8 mouse cellular contexts compared by ENCODE assay signal in genomic region chr8:121951656-121952009, GRCm38 (mm10). TPM values are rescaled to one million over a fixed set of nuclear protein-coding genes. Genes with fewer than 3 reads are reported as not detected.
DNase-seq lines count a peak whose midpoint lies in the region; ATAC-seq and TF ChIP-seq lines count a peak whose summit lies in the region.

No protein-coding gene starts in this region.

- H3K4me3 ChIP-seq in ES-Bruce4 (ENCODE audit: low read depth, low read length): peak overlapping the region; percentile 91
- peak overlapping the region; percentile 87 for H3K4me3 ChIP-seq in forebrain, embryonic 15.5 days
- H3K4me3 ChIP-seq in liver, embryonic 15.5 days (replicated peaks): peak overlapping the region; percentile 93

- TF ChIP-seq POLR2A in ES-Bruce4 (IDR thresholded peaks at IDR 0.05; ENCODE audit: insufficient read depth, low read length): no peak

- peaks cover 9% of the 10 kb centered on the region for H3K4me1 ChIP-seq in ES-Bruce4 (ENCODE audit: control insufficient read depth, insufficient read depth, low read length)
- H3K4me1 ChIP-seq in forebrain, embryonic 15.5 days: peaks cover 51% of the 10 kb centered on the region
- H3K4me1 ChIP-seq in liver, embryonic 15.5 days (replicated peaks): peaks cover 86% of the 10 kb centered on the region

- ATAC-seq in forebrain, embryonic 15.5 days (replicated peaks): no peak
- no peak for ATAC-seq in liver, embryonic 15.5 days (ENCODE audit: insufficient read depth)
- ATAC-seq in erythroid progenitor cell, adult 5-6 weeks (replicated peaks; ENCODE audit: low FRiP score, poor library complexity, severe bottlenecking): no peak

- TF ChIP-seq CTCF in ES-Bruce4 (IDR thresholded peaks at IDR 0.05; ENCODE audit: low read depth, low read length): no peak

- WGBS in forebrain, embryonic 15.5 days: 30% methylated on average over 7 of the region's 7 CpGs
- 5% methylated on average over 7 of the region's 7 CpGs for WGBS in liver, embryonic 15.5 days (ENCODE audit: insufficient replicate concordance)

- peak; percentile 92 for DNase-seq in heart, adult 11 months
- DNase-seq in heart, adult 18-20 months: no peak
- no peak for DNase-seq in right cerebral cortex, postnatal 36 days (ENCODE audit: low spot score in 2 of 2)
- DNase-seq in c-Kit-positive CD71-positive TER-119-positive erythroid progenitor cells, embryonic 14.5 days (ENCODE audit: low spot score): no peak

- peaks cover 25% of the 10 kb centered on the region for H3K36me3 ChIP-seq in ES-Bruce4 (ENCODE audit: control insufficient read depth, insufficient read depth, low read length, poor library complexity, severe bottlenecking)
- peaks cover 17% of the 10 kb centered on the region for H3K36me3 ChIP-seq in forebrain, embryonic 15.5 days
- H3K36me3 ChIP-seq in liver, embryonic 15.5 days (replicated peaks): peaks cover 33% of the 10 kb centered on the region

- H3K9me3 ChIP-seq in ES-Bruce4 (replicated peaks; ENCODE audit: control insufficient read depth, insufficient read depth, low read length, poor library complexity, severe bottlenecking): no peaks in the 10 kb centered on the region
- H3K9me3 ChIP-seq in forebrain, embryonic 15.5 days: no peaks in the 10 kb centered on the region
- no peaks in the 10 kb centered on the region for H3K9me3 ChIP-seq in liver, embryonic 15.5 days (replicated peaks)

- H3K27ac ChIP-seq in ES-Bruce4 (ENCODE audit: insufficient read depth, low read length): no peak overlapping the region
- H3K27ac ChIP-seq in forebrain, embryonic 15.5 days (replicated peaks): peak overlapping the region; percentile 96
- H3K27ac ChIP-seq in liver, embryonic 15.5 days (replicated peaks): peak overlapping the region; percentile 98

- peak overlapping the region; percentile 98 for H3K9ac ChIP-seq in ES-Bruce4 (ENCODE audit: low read depth, poor library complexity, severe bottlenecking)
- peak overlapping the region; percentile 96 for H3K9ac ChIP-seq in forebrain, embryonic 15.5 days (replicated peaks)
- peak overlapping the region; percentile 98 for H3K9ac ChIP-seq in liver, embryonic 15.5 days

- peak overlapping the region; percentile 89 for H3K4me2 ChIP-seq in forebrain, embryonic 15.5 days (replicated peaks)
- peak overlapping the region; percentile 94 for H3K4me2 ChIP-seq in liver, embryonic 15.5 days

- H3K27me3 ChIP-seq in ES-Bruce4 (ENCODE audit: control insufficient read depth, insufficient read depth, low read length, poor library complexity, severe bottlenecking): no peaks in the 10 kb centered on the region
- no peaks in the 10 kb centered on the region for H3K27me3 ChIP-seq in forebrain, embryonic 15.5 days
- no peaks in the 10 kb centered on the region for H3K27me3 ChIP-seq in liver, embryonic 15.5 days

- no peak for TF ChIP-seq EP300 in ES-Bruce4 (IDR thresholded peaks at IDR 0.05; ENCODE audit: insufficient read depth, low read depth, low read length)

RNA-seq across cellular contexts. Expression of gene Banp, which starts 2.1 kb away (rescaled TPM):
- 10 to 100 TPM; 30.4 to 35.6 TPM for total RNA-seq in heart, adult 18-20 months (2021)
- polyA plus RNA-seq in ES-Bruce4 (2011; ENCODE audit: insufficient read depth, insufficient read length, low read depth, missing spikeins): 47.2 and 54.8 TPM in 2 replicates
- 64.8 and 65.3 TPM in 2 replicates for polyA plus RNA-seq in forebrain, embryonic 15.5 days (2015; fragmentation: Nextera tagmentation; extraction: Ambion mirVana)
- polyA plus RNA-seq in liver, embryonic 15.5 days (2015; fragmentation: Nextera tagmentation; extraction: Ambion mirVana): 15.2 and 20.6 TPM in 2 replicates
- total RNA-seq in erythroid progenitor cell, adult 5-6 weeks (2015; ENCODE audit: low replicate concordance): 16.3 and 41.1 TPM in 2 replicates
- 42.2 and 94.6 TPM in 2 replicates for total RNA-seq in erythroid progenitor cell, adult 5-6 weeks (2017; ENCODE audit: low replicate concordance)

RNA-seq across cellular contexts. Expression of gene Car5a, which starts 6.9 kb away (rescaled TPM):
- total RNA-seq in heart, adult 18-20 months (2021): not detected
- polyA plus RNA-seq in ES-Bruce4 (2011; ENCODE audit: insufficient read depth, insufficient read length, low read depth, missing spikeins): 4.3 and 5.8 TPM in 2 replicates
- 0.37 and 0.43 TPM in 2 replicates for polyA plus RNA-seq in forebrain, embryonic 15.5 days (2015; fragmentation: Nextera tagmentation; extraction: Ambion mirVana)
- 3.2 and 4.5 TPM in 2 replicates for polyA plus RNA-seq in liver, embryonic 15.5 days (2015; fragmentation: Nextera tagmentation; extraction: Ambion mirVana)
- total RNA-seq in erythroid progenitor cell, adult 5-6 weeks (2015; ENCODE audit: low replicate concordance): not detected in 2 replicates
- total RNA-seq in erythroid progenitor cell, adult 5-6 weeks (2017; ENCODE audit: low replicate concordance): not detected in 2 replicates

RNA-seq across cellular contexts. Expression of gene Slc7a5, which starts 44.1 kb away (rescaled TPM):
- 1 to 10 TPM; 4.1 to 4.8 TPM for total RNA-seq in heart, adult 18-20 months (2021)
- 80.8 and 85.4 TPM in 2 replicates for polyA plus RNA-seq in ES-Bruce4 (2011; ENCODE audit: insufficient read depth, insufficient read length, low read depth, missing spikeins)
- 39.2 and 45.8 TPM in 2 replicates for polyA plus RNA-seq in forebrain, embryonic 15.5 days (2015; fragmentation: Nextera tagmentation; extraction: Ambion mirVana)
- 38.2 and 42.4 TPM in 2 replicates for polyA plus RNA-seq in liver, embryonic 15.5 days (2015; fragmentation: Nextera tagmentation; extraction: Ambion mirVana)
- 204 and 216 TPM in 2 replicates for total RNA-seq in erythroid progenitor cell, adult 5-6 weeks (2015; ENCODE audit: low replicate concordance)
- 167 and 189 TPM in 2 replicates for total RNA-seq in erythroid progenitor cell, adult 5-6 weeks (2017; ENCODE audit: low replicate concordance)
